Mouse (Mus musculus): Measurements from ENCODE around the gene Susd3.

DNA sequence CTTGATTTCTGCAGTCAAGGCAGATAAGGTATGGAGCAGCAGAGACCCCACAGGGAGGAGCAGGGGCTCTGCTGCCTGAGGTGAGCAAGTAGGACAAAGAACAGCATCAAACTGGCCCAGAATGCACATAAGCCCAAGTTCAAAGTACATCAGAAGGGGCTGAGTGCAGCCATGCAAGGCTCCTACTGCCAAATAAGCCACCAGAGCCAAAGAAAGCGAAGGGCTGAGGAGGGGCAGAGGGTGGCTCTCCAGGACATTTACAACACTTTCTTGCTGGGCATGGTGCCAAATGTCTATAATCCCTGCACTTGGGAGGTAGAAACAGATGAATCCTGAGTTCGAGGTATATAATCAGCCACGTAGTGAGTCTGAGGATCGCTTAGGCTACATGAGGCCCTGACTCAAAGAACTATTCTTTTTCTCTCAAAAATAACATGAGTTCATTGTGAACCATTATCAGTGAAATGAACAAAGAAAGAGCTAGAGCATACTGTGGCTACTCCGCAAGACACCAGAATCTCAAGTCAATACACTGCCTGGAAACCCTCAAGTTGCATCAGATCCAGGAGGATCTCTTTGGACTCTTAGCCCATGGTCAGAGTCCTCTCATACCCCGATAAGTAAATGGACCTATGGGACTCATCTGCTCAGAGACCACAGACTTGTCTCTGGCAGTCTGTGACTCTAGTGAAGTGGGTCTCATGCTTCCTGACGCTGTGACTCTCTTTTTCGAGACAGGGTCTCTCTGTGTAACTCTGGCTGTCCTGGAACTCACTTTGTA, 14.5 kb downstream of the Susd3 start:
- TF ChIP-seq POLR2A (IDR thresholded peaks at IDR 0.05; ENCODE audit: extremely low read depth, insufficient read depth, low read length) (no peak), CTCF (IDR thresholded peaks at IDR 0.05; ENCODE audit: extremely low read depth, insufficient read depth, low read length) (no peak)

Data from cortical plate, adult 2 months (tissue).